Mouse (Mus musculus) E14TG2a.4 (cell line): ENCODE data around the gene 5730455P16Rik.

Experiments used
- CTCF ChIP-seq: conservative IDR thresholded peaks from 2 replicates; pipeline ENCODE4 v1.5.1; 2014; ENCODE audit warnings: low read length
- POU5F1 ChIP-seq: IDR thresholded peaks from 2 replicates; pipeline ENCODE4 v1.6.1; 2014; ENCODE audit warnings: low read length, borderline replicate concordance

GRCm38 (mm10) chr11:80336351-80336730, 41.5 kb downstream of the 5730455P16Rik start:
- TF ChIP-seq CTCF: no peak
- no peak for TF ChIP-seq POU5F1
